Mouse (Mus musculus): ENCODE results near the gene Chpf2.

- no peak for TF ChIP-seq MYOG (IDR thresholded peaks at IDR 0.05; ENCODE audit: control insufficient read depth, extremely low read depth, insufficient read length)
- no peak for TF ChIP-seq MYOD1 (IDR thresholded peaks at IDR 0.05; ENCODE audit: control insufficient read depth, insufficient read length, low read depth)
- no peak for TF ChIP-seq CTCF (IDR thresholded peaks at IDR 0.05; ENCODE audit: control insufficient read depth, insufficient read depth, insufficient read length)
- no peak for TF ChIP-seq USF1 (IDR thresholded peaks at IDR 0.05; ENCODE audit: low read depth)
- TF ChIP-seq MAX (IDR thresholded peaks at IDR 0.05): no peak
- TF ChIP-seq CEBPB (IDR thresholded peaks at IDR 0.05; ENCODE audit: low read depth): no peak
Measured at GRCm38 (mm10) chr5:24605321-24605979, 18.9 kb downstream of the Chpf2 start.
